Mouse (Mus musculus) liver, postnatal 0 days (tissue): ENCODE results near the gene Vcp. TPM values are rescaled to one million over a fixed set of nuclear protein-coding genes. Genes with fewer than 3 reads are reported as not detected.
"Not testable (repeated sequence)": the region's sequence is repeated elsewhere in the genome, so short reads cannot be mapped to it uniquely, and the experiment has no call there.

ENCODE experiments used
- ATAC-seq: fragments of 200-750 bp; cut with Nextera tagmentation; 2 replicates; pipeline ENCODE4 v1.8.0; 2017; ENCODE audit warnings: mild to moderate bottlenecking, moderate library complexity
- DNase-seq: peaks from one replicate; pipeline ENCODE4 v3.0.0-alpha.2; 2016
- H3K27ac ChIP-seq: fragments of 300-500 bp; sonication (generic); 2 replicates; pipeline ENCODE4 v1.5.1; 2014; ENCODE audit warnings: antibody characterized with exemption, moderate library complexity, mild to moderate bottlenecking, low read depth
- H3K27me3 ChIP-seq: fragments of 300-500 bp; sonication (generic); 2 replicates; pipeline ENCODE4 v1.6.1; 2014; ENCODE audit warnings: low read length, control low read depth, mixed read lengths; ENCODE audit not compliant: insufficient read depth
- H3K36me3 ChIP-seq: fragments of 300-500 bp; sonication (generic); replicated peaks from 2 replicates; pipeline ENCODE4 v1.6.1; 2014; ENCODE audit warnings: mild to moderate bottlenecking, control low read depth, low read length, moderate library complexity, mixed read lengths; ENCODE audit not compliant: insufficient read depth
- H3K4me1 ChIP-seq: fragments of 300-500 bp; sonication (generic); 2 replicates; pipeline ENCODE4 v1.6.1; 2014; ENCODE audit warnings: antibody characterized with exemption, mild to moderate bottlenecking, control low read depth; ENCODE audit not compliant: insufficient read depth
- H3K4me2 ChIP-seq: fragments of 300-500 bp; sonication (generic); 2 replicates; pipeline ENCODE4 v1.6.1; 2014; ENCODE audit warnings: low read depth, mild to moderate bottlenecking, low read length, moderate library complexity, mixed read lengths
- H3K4me3 ChIP-seq: fragments of 300-500 bp; sonication (generic); 2 replicates; pipeline ENCODE4 v1.5.1; 2014; ENCODE audit warnings: low read depth, low read length
- H3K9ac ChIP-seq: fragments of 300-500 bp; sonication (generic); replicated peaks from 2 replicates; pipeline ENCODE4 v1.6.1; 2014; ENCODE audit warnings: mild to moderate bottlenecking, moderate library complexity
- H3K9me3 ChIP-seq: fragments of 300-500 bp; sonication (generic); 2 replicates; pipeline ENCODE4 v1.6.1; 2016; ENCODE audit warnings: mild to moderate bottlenecking, control low read depth, low read length, mixed read lengths
- CTCF ChIP-seq: sonication (generic); IDR thresholded peaks from 2 replicates; pipeline ENCODE4 v1.5.1; 2016; ENCODE audit warnings: antibody characterized with exemption, low read depth
- EP300 ChIP-seq: IDR thresholded peaks from 2 replicates; pipeline ENCODE4 v1.6.1; 2016; ENCODE audit warnings: antibody characterized with exemption, low read depth, mild to moderate bottlenecking
- whole genome bisulfite sequencing: fragments of 180-500 bp; shearing (Covaris S2); extraction: QIAGEN DNeasy Blood & Tissue Kit; methylation state at CpG from one replicate; pipeline ENCODE4 v1.1.7; 2014; ENCODE audit not compliant: insufficient replicate concordance; 5-methylcytosine and 5-hydroxymethylcytosine counted together
- polyA plus RNA-seq: library from polyadenylated mRNA; unstranded; fragments of >200 nt; fragmentation: Nextera tagmentation; extraction: Ambion mirVana; gene quantifications from 2 replicates; pipeline ENCODE4 v1.2.1, GENCODE M21; 2015

The Vcp gene
- 127 and 145 TPM in 2 replicates for polyA plus RNA-seq

DNA sequence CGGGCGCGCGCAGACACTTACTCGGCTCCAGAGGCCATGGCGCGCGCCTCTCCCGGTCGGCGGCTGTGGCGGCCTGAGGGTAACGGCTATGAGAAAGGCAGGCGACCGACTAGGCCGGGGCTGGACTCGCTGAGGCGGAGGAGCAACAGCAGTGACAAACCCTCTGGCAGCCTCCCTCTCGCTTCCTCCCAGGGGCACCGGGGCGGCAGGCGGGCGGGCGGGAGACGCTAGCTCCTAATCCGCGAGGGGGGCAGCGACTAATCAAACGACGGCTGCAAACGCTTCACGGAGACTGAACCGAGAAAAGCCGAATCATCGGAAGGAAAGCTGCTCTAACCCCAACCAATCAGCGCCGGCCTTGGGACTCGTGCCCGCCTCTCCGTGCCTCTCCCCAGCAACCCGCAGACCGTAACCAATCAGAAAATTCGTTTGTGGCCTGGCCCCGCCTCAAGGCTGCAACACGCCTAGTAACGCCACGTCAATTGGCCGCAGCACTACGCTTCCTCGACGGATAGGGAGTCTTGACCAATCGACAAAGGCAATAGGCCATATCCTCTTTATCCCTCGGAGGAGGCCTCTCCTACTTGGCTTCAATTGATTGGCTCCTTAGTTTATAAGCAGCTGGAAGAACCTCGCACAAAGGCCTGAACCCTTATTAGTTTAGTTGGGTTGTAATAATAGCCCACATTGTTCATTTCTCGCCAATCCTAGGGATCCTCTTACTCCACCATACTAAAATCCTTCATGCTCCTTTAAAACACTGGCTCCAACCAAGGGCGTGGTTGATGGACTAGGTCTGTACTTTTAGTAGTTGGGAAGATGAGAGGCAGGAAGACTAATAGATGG is at the start of gene Vcp:
Gene Vcp (minus strand): TSS at position 367 of the 846 bp plus-strand sequence.
- ATAC-seq, result peak; percentile 97
- WGBS, result 2% methylated on average over 42 of the region's 56 CpGs
- DNase-seq, result peak; percentile 99

DNA sequence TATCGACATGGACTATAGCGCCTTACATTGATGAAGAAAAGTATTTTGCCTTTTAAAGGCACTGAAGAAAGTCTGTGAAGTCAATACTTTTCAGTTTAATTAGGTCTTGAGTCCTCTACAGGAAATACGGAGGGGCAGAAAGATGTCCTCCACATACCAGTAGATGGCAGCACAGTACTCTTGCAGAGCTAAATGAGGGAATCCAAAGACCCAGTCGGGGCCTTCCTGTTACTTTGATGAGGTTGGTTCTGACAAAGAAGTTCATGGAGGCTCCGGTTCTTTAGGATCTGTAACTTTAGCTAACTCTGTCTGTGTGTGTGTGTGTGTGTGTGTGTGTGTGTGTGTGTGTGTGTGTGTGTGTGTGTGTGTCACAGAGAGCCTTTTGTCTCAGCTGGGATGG is 46.9 kb upstream of the Vcp start:
- Histone ChIP-seq H3K27ac (no peak overlapping the region), H3K36me3 (no peaks in the 10 kb centered on the region), H3K9me3 (no peaks in the 10 kb centered on the region), H3K27me3 (no peaks in the 10 kb centered on the region), H3K4me1 (peaks cover 27% of the 10 kb centered on the region), H3K4me2 (no peak overlapping the region), H3K9ac (no peak overlapping the region), H3K4me3 (no peak overlapping the region)
- DNase-seq, result peak; percentile 56
- no peak for ATAC-seq
- peak; percentile 93 for TF ChIP-seq CTCF
- no peak for TF ChIP-seq EP300
- 11% methylated on average over 5 of the region's 5 CpGs for WGBS

More for the DNA sequence above, at the start of gene Vcp:
- H3K9me3 ChIP-seq, H3K27me3 ChIP-seq, H3K36me3 ChIP-seq: not testable (repeated sequence)
- peak within 1 kb of the TSS; percentile 98 for H3K9ac ChIP-seq
- H3K4me3 ChIP-seq, result peak within 1 kb of the TSS; percentile 95
- H3K27ac ChIP-seq, result peak within 1 kb of the TSS; percentile 99
- H3K4me2 ChIP-seq, result peak within 1 kb of the TSS; percentile 78
- H3K4me1 ChIP-seq, result peaks cover 19% of the 10 kb centered on the region

DNA sequence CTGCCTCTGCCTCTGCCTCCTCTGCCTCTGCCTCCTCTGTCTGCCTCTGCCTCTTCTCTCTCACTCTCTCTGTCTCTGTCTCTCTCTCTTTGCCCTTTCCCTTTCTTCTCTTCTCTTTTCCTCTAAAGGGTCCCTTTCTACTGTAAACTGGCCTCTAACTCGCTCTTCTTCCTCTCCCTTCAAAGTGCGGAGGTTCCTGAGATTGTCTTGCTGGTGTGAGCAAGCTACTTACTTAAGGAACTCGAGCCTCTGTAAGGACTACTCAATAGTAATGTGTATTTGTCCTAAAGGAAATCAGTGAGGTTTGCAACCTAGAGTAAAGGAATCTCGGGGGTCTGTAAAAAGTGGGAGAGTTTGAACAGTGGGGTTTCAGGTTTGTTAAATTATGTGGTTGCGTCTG is 46.3 kb upstream of the Vcp start:
- no peaks in the 10 kb centered on the region for H3K36me3 ChIP-seq
- 54% methylated on average over 5 of the region's 5 CpGs for WGBS
- H3K4me2 ChIP-seq, result peak overlapping the region; percentile 84
- DNase-seq, result no peak
- no peak for TF ChIP-seq EP300
- TF ChIP-seq CTCF, result no peak
- H3K4me1 ChIP-seq, result peaks cover 27% of the 10 kb centered on the region
- ATAC-seq, result no peak
- no peak overlapping the region for H3K4me3 ChIP-seq
- no peaks in the 10 kb centered on the region for H3K9me3 ChIP-seq
- no peaks in the 10 kb centered on the region for H3K27me3 ChIP-seq
- no peak overlapping the region for H3K9ac ChIP-seq
- H3K27ac ChIP-seq, result peak overlapping the region; percentile 86; the same call in 1 of the 2 replicates

DNA sequence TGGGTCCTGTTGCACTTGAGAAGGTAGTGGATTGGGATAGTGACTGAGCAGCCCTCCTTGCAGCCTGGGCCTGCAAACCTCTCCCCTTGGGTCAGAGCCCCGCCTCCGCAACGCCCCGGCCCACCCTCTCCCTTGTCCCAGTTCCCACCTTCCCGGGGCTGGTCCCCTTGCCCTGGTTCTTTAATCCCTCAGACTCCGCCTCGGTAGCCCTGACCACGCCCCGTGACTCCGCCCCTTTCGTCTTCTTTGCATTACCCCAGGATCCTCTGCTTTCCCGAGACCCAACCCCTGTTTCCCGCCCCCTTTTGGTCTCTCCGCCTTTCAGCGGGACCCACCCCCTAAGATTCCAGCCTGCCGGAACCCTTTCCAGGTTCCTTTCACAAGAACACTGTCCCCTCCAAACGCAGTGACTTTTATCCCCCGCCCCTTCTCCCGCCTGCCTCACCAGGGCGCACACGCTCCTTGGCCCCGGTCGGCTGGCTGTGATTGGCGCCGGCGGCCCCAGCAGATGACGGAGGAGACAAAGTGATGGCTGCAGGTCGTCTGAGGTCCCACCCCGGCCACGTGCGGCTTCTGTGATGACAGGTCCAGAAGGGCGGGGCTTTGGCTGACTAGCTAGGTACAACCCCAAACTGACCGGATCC is 45.5 kb upstream of the Vcp start, which contains the start of gene Fam214b:
Gene Fam214b (minus strand): TSS at position 562 of the 644 bp plus-strand sequence.
- peak; percentile 97 for DNase-seq
- peak; percentile 49 for TF ChIP-seq EP300
- TF ChIP-seq CTCF, result no peak
- under 1% methylated on average over 33 of the region's 33 CpGs for WGBS
- Histone ChIP-seq H3K36me3 (no peaks in the 10 kb centered on the region), H3K9me3 (no peaks in the 10 kb centered on the region), H3K4me3 (peak within 1 kb of the TSS; percentile 55), H3K9ac (peak within 1 kb of the TSS; percentile 60), H3K4me2 (peak within 1 kb of the TSS; percentile 84), H3K4me1 (peaks cover 30% of the 10 kb centered on the region), H3K27me3 (no peaks in the 10 kb centered on the region), H3K27ac (peak within 1 kb of the TSS; percentile 86)
- peak; percentile 90 for ATAC-seq

DNA sequence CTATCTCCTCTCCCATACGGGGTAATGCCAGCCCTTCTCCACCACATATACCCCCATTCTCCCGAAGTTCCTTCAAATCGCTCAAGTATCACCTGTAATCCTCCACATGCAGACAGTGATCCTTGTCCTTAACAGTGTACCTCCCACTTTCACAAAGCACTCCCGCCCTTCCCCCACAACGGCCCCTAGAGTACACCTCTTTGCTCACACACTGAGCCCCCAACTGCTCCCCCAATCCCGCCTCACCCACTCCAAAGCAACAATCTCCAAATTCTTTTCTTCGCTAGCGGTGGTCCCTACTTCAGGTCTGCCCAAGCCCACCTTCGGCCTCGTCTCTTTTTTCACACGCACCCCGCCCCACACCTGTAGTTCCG is 45.0 kb upstream of the Vcp start:
- Histone ChIP-seq H3K9me3 (no peaks in the 10 kb centered on the region), H3K4me2 (peak overlapping the region; percentile 84), H3K4me1 (peaks cover 34% of the 10 kb centered on the region), H3K27ac (peak overlapping the region; percentile 86), H3K9ac (peak overlapping the region; percentile 60), H3K4me3 (peak overlapping the region; percentile 55), H3K27me3 (no peaks in the 10 kb centered on the region), H3K36me3 (no peaks in the 10 kb centered on the region)
- no peak for TF ChIP-seq EP300
- no peak for TF ChIP-seq CTCF
- WGBS, result 11% methylated on average over 13 of the region's 13 CpGs
- ATAC-seq (no peak), DNase-seq (no peak)

DNA sequence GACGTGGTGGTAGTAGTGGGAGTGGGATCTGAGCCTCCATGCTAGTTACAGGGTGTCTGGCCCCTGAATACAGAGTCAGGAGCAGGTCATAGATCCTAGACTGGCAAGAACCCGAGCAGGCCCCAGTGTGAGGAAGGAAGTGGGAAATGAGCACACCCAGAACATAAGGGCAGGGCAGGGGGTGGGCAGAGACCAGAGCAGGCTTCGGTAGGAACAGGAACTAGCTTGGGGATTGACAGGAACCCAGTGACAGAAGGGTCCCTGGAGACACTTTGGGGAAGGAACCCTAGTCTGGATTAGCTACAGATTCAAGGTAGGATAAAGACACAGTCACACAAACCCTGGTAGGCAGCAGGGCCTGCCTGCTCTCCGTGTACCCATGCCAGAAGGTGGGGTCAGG is 44.4 kb upstream of the Vcp start:
- H3K9me3 ChIP-seq, result no peaks in the 10 kb centered on the region
- 20% methylated on average over 4 of the region's 4 CpGs for WGBS
- DNase-seq, result peak; percentile 47
- H3K4me1 ChIP-seq, result peaks cover 34% of the 10 kb centered on the region
- H3K9ac ChIP-seq, result peak overlapping the region; percentile 60; the same call in 1 of the 2 replicates
- no peaks in the 10 kb centered on the region for H3K27me3 ChIP-seq
- H3K4me2 ChIP-seq, result peak overlapping the region; percentile 84
- TF ChIP-seq CTCF (no peak), EP300 (no peak)
- H3K27ac ChIP-seq, result peak overlapping the region; percentile 86
- H3K4me3 ChIP-seq, result peak overlapping the region; percentile 55
- no peaks in the 10 kb centered on the region for H3K36me3 ChIP-seq
- no peak for ATAC-seq
